Mouse (Mus musculus) layer of hippocampus, adult 11-12 months (tissue): ENCODE measurements around the gene Myh3.
A peak's percentile ranks its signal among the peaks of the same experiment; 100 is the strongest.
"Not testable (repeated sequence)": the region's sequence is repeated elsewhere in the genome, so short reads cannot be mapped to it uniquely, and the experiment has no call there.

Source experiments
- DNase-seq: peaks from one replicate; pipeline ENCODE4 v3.0.0; 2022; ENCODE audit warnings: low spot score

The Myh3 gene

DNA sequence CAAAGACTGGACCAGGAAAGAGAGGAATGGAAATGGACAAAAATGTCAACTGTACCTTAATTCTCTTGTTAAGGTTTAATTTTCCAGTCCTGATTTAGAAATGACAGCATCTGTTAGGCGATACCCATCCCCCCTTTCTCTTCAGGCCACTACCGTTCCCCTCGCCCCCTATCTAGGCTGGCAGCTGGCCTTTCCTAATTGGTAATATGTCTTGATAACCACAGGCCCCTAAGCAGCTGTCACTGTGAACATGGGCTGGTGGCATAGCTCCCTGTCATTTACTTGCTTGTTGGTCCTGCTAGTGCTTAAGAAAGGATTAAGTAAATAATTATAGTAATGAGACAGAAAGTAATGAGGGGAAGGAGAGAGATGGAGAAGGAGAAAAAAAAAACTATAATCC lies 665 bp upstream of the Myh3 start:
- no peak for DNase-seq

DNA sequence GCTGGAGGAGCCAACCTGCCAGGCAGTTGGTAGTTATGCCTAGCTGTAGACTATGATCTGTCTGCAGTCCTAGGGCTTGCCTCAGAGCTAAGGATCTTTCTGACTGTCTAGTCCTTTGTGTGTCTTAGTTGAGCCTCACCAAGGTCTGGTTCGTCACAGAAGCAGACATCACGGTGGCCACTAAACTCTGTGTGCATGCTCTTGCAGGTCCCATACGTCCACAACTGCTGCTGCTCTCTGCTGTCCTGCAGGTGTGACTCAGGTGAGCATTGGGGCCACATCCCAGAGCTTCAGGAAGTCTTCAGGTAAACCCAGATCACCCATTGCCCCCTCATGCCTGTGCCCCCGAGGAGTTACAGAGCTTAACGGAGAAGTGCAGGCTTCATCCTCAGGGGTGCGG lies 788 bp downstream of the Myh3 start:
- DNase-seq = no peak

- DNase-seq = no peak
Observed at GRCm38 (mm10) chr11:67079740-67080139, 1.6 kb downstream of the Myh3 start.

- DNase-seq = peak; percentile 59
Observed at GRCm38 (mm10) chr11:67080168-67080567, 2.1 kb downstream of the Myh3 start.

DNA sequence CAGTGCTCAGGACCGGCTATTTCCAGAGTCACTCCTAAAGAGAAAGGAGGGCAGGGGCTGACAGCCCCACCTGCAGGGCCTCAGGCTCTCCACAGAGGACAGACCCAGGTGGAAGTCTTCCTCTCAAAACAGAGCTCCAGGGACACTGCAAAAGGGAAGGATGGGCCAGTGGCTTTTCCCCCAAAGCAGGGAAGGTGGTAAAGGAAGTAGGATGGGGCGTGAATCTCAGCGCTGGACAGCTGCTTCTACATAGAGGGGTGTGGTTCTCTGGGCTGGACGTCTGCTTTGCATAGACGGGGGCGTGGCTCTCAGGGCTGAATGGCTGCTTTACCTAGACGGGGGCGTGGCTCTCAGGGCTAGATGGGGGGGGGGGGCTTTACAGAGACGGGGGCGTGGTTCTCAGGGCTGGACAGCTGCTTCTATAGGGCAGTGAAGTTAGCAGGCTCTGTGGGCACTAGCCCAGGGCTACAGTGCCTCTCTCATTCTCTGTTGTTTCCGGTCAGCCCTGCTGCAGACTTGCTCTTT lies 3.1 kb downstream of the Myh3 start:
- DNase-seq = no peak

DNA sequence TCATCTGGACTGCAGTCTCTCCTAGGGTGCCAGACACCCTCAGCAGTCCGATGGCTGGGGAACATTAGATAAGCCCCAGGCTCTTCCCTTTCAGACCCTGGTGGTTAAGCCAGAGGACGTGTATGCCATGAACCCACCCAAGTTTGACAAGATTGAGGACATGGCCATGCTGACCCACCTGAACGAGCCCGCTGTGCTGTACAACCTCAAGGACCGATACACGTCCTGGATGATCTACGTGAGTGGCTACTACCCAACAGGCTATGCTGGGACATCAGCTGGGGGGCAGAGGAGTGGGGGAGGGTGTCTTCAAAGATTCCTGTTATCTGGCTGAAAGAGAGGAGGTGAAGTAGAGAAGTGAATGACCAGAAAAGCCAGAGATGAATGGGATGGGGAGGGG lies 4.1 kb downstream of the Myh3 start:
- DNase-seq = no peak

- no peak for DNase-seq
Observed at GRCm38 (mm10) chr11:67082793-67083192, 4.7 kb downstream of the Myh3 start.

DNA sequence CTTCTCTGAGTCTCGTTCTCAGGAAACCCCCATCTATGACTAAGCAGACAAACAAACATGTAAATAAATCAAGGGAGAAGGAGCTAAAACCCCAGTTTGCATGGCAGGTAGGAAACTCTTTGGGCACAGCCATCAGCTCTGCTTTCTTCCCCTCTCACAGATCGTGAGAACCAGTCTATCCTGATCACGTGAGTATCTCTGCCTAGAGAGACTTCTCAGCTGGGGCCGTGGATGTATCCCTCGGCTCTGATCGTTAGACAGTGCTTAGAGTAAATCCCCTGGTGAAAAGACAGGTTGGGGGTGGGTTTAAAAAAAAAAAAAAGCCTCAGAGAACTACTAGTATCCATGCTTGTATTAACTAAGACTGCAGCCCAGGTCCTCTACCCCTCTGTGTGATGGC lies 5.1 kb downstream of the Myh3 start:
- no peak for DNase-seq

GRCm38 (mm10) chr11:67083712-67084340 lies 5.7 kb downstream of the Myh3 start:
- no peak for DNase-seq

DNA sequence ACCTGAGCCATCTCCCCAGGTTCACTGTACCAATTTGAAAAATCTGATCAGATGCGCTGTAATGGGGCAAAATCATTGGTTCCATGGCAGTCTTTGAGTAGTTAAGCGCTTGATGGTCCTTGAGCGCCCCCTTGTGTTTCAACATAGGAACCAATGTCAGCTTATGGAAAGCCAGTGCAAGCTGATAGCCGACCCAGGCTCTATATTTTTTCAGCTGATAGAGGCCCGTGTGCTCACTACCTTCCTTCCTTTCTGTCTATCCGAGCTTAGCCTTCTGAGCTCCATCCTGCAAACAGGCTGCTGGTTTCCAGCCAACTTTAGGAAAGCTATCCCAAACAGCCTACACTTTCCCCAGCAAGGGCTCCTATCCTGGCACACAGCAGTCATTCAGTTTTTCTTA lies 7.4 kb downstream of the Myh3 start:
- peak; percentile 78 for DNase-seq

DNA sequence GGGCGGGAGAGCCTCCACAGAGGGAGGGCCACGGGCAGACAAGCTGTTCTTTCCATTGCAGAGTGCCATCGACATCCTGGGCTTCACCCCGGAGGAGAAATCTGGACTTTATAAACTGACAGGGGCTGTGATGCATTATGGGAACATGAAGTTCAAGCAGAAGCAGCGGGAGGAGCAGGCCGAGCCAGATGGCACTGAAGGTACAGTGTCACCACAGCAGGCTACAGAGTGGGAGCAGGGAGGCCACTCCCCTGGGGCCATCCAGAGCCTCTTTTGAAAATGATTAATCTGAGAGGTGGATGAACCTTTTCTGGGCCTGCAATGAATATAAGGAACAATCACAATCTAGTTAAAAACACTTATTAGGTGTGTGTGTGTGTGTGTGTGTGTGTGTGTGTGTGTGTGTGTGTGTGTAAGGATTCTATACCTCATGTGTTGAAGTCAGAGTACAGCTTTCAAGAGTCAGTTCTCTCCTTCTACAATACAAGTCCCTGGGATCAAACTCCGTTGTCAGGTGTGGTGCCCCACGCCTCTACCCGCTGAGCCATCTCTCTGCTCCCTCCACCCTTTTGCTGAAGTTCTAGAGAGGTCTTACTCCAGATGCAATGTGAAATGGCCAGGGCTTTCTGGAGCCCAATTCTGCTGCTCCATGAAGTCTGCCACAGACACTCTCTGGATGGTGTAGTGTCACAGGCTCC lies 8.5 kb downstream of the Myh3 start:
- DNase-seq = no peak

DNA sequence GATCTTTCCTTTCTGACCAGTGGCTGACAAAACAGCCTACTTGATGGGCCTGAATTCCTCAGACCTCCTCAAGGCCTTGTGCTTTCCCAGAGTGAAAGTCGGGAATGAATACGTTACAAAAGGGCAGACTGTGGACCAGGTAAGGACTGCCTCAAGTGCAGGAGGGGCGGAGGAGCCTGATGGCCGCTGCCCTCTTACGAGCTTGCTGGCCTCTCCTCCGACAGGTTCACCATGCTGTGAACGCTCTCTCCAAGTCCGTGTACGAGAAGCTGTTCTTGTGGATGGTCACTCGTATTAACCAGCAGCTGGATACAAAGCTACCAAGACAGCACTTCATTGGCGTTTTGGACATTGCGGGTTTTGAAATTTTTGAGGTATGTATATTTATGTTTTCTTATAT lies 9.1 kb downstream of the Myh3 start:
- DNase-seq = no peak

- not testable (repeated sequence) for DNase-seq
Observed at GRCm38 (mm10) chr11:67092354-67092753, 14.3 kb downstream of the Myh3 start.

GRCm38 (mm10) chr11:67093201-67093600 lies 15.1 kb downstream of the Myh3 start:
- DNase-seq = no peak

- no peak for DNase-seq
Observed at GRCm38 (mm10) chr11:67093652-67094051, 15.6 kb downstream of the Myh3 start.

DNA sequence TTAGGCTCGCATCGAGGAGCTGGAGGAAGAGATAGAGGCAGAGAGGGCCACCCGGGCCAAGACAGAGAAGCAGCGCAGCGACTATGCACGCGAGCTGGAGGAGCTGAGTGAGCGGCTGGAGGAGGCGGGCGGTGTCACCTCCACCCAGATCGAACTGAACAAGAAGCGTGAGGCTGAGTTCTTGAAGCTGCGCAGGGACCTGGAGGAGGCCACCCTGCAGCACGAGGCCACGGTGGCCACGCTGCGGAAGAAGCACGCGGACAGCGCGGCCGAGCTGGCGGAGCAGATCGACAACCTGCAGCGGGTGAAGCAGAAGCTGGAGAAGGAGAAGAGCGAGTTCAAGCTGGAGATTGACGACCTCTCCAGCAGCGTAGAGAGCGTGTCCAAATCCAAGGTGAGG lies 16.4 kb downstream of the Myh3 start:
- no peak for DNase-seq

DNA sequence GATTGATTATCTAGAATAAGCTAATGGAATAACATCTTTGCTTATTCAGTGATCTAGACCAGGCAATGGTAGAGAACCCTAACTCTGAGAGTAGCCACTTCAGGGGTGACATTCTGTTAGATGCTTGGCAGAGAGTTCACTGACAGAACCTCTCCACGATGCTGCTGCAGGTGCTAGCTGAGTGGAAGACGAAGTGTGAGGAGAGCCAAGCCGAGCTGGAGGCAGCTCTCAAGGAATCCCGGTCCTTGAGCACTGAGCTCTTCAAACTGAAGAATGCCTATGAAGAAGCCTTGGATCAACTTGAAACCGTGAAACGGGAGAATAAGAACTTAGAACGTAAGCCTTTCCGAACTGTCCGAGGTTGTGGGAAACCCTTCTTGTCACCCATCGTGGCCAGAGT lies 19.6 kb downstream of the Myh3 start:
- DNase-seq = no peak

DNA sequence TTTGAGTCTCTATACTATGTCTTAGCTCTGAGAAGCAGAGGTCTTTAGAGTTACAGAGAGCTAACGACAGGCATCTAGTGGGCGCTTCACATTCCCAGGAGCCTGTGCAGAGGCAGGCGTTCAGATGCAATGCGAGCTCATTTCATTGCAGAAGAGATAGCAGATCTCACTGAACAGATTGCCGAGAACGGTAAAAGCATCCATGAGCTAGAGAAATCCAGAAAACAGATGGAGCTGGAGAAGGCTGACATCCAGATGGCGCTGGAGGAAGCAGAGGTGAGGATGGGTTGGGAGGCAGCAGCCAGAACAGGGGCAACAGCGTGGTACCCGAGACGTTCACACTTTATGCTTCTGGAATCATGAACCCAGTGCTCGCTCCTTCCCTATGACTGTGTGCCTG lies 20.3 kb downstream of the Myh3 start:
- DNase-seq = peak; percentile 60

- no peak for DNase-seq
Observed at GRCm38 (mm10) chr11:67099241-67099640, 21.1 kb downstream of the Myh3 start.

DNA sequence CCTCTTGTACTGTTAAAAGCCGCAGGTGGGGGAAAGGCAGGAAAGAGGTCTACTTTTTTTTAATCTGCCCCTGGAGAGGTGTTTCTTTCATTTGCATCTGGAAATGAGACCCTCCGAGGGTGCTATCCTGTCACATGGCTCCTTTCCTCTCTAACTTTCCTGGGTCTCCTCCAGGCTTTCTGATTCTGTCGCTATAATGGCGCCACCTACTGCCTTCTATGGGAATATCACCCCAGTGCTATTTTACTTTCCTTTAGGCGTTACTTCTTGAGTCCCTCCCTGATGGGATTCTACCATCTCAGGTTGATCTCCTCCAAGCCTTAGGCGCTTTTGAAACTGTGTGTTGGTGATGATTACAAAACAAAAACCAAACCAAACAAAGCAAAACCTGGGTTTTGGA lies 22.1 kb downstream of the Myh3 start:
- DNase-seq = peak; percentile 53

DNA sequence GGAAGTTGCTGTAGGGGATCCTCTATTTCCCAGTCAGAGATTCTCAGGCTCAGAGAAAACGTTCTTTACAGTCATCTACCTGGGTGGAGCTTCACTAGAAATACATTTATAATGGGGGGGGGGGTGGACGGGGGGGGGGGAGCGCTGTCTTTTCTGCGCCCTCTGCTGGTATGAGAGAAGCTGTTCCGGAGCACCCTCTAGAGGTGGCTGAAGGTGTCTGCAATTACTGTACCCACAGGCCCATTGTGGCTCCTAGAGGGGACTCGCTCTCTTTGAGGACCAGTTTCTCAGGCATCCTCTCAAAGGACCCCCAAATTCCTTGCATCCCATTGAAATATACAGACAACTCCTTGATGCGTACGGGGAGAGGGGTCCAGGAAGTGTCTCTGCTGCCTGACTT lies 23.6 kb downstream of the Myh3 start:
- DNase-seq = peak; percentile 41

- DNase-seq = no peak
Observed at GRCm38 (mm10) chr11:67103256-67103655, 25.2 kb downstream of the Myh3 start.

DNA sequence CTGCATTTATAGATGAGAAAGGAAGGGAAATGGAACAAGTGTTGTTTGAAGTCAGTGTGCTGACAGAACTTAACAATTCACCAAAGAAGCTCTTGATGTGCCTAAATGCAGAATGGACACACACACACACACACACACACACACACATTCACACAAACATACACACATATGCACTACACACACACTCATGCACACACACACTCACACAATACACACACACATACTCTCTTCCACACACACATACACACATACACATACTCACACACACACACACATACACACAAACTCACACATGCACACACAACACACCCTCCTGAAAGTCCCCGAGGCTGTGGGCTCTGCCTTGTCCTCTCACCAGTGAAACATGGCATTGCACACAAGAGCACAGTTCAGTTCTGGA lies 26.1 kb downstream of the Myh3 start:
- DNase-seq = no peak

- DNase-seq = no peak
Observed at GRCm38 (mm10) chr11:67104714-67105113, 26.6 kb downstream of the Myh3 start.
